Mouse (Mus musculus) stomach, postnatal 0 days (tissue): Measurements from ENCODE around the gene Gtpbp10. TPM values are rescaled to one million over a fixed set of nuclear protein-coding genes. Genes with fewer than 3 reads are reported as not detected.

Experiments used
- ATAC-seq: fragments of 200-750 bp; cut with Nextera tagmentation; 2 replicates; pipeline ENCODE4 v1.8.0; 2017; ENCODE audit not compliant: low FRiP score, low TSS enrichment
- DNase-seq: peaks from one replicate; pipeline ENCODE4 v3.0.0-alpha.2; 2016; ENCODE audit warnings: low spot score
- H3K27ac ChIP-seq: fragments of 300-500 bp; sonication (generic); replicated peaks from 2 replicates; pipeline ENCODE4 v1.5.1; 2014; ENCODE audit warnings: mild to moderate bottlenecking, control low read depth
- H3K27me3 ChIP-seq: fragments of 300-500 bp; sonication (generic); 2 replicates; pipeline ENCODE4 v1.6.1; 2014; ENCODE audit warnings: low read length; ENCODE audit not compliant: control insufficient read depth, insufficient read depth
- H3K36me3 ChIP-seq: fragments of 300-500 bp; sonication (generic); 2 replicates; pipeline ENCODE4 v1.6.1; 2014; ENCODE audit warnings: low read length, mixed read lengths; ENCODE audit not compliant: control insufficient read depth, insufficient read depth
- H3K4me1 ChIP-seq: fragments of 300-500 bp; sonication (generic); replicated peaks from 2 replicates; pipeline ENCODE4 v1.6.1; 2014; ENCODE audit warnings: antibody characterized with exemption; ENCODE audit not compliant: control insufficient read depth, insufficient read depth
- H3K4me2 ChIP-seq: fragments of 300-500 bp; sonication (generic); replicated peaks from 2 replicates; pipeline ENCODE4 v1.6.1; 2014; ENCODE audit warnings: low read depth, mild to moderate bottlenecking, control low read depth, moderate library complexity
- H3K4me3 ChIP-seq: fragments of 300-500 bp; sonication (generic); 2 replicates; pipeline ENCODE4 v1.5.1; 2014; ENCODE audit warnings: low read depth, low read length, control low read depth
- H3K9ac ChIP-seq: fragments of 300-500 bp; sonication (generic); 2 replicates; pipeline ENCODE4 v1.6.1; 2014; ENCODE audit warnings: mild to moderate bottlenecking, low read length, control low read depth, mixed read lengths
- H3K9me3 ChIP-seq: fragments of 300-500 bp; sonication (generic); 2 replicates; pipeline ENCODE4 v1.6.1; 2016; ENCODE audit warnings: low read length; ENCODE audit not compliant: control insufficient read depth
- CTCF ChIP-seq: IDR thresholded peaks from 2 replicates; pipeline ENCODE4 v1.5.1; 2016; ENCODE audit warnings: antibody characterized with exemption, low read depth, mild to moderate bottlenecking, moderate library complexity
- EP300 ChIP-seq: optimal IDR thresholded peaks from 2 replicates; pipeline ENCODE3; 2016; ENCODE audit warnings: antibody characterized with exemption
- WGBS: fragments of 180-500 bp; shearing (Covaris S2); extraction: QIAGEN DNeasy Blood & Tissue Kit; methylation state at CpG from one replicate; pipeline ENCODE4 v1.1.7; 2014; 5-methylcytosine and 5-hydroxymethylcytosine counted together
- polyA plus RNA-seq: library from polyadenylated mRNA; unstranded; fragments of >200 nt; fragmentation: Nextera tagmentation; extraction: Ambion mirVana; gene quantifications from 2 replicates; pipeline ENCODE4 v1.2.1, GENCODE M21; 2015

Gene Gtpbp10
- polyA plus RNA-seq, 1 experiment from 2014 or later, result 12.6 TPM

GRCm38 (mm10) chr5:5494269-5495005 is 64.9 kb downstream of the Gtpbp10 start:
- ATAC-seq, result peak; percentile 60
- Histone ChIP-seq H3K27ac (no peak overlapping the region), H3K27me3 (no peaks in the 10 kb centered on the region), H3K9ac (no peak overlapping the region), H3K9me3 (no peaks in the 10 kb centered on the region), H3K4me1 (no peaks in the 10 kb centered on the region), H3K4me2 (peak overlapping the region; percentile 37; the same call in 1 of the 2 replicates), H3K36me3 (no peaks in the 10 kb centered on the region), H3K4me3 (0 out of 2 replicates have a peak overlapping the region, but pooled peaks have one; percentile 6)
- DNase-seq, result peak; percentile 41
- WGBS, result 35% methylated on average over 16 of the region's 16 CpGs
- TF ChIP-seq CTCF (peak; percentile 89), EP300 (no peak)

GRCm38 (mm10) chr5:5492163-5492562 is 67.2 kb downstream of the Gtpbp10 start:
- H3K4me1 ChIP-seq, result no peaks in the 10 kb centered on the region
- no peak overlapping the region for H3K4me2 ChIP-seq
- no peak overlapping the region for H3K9ac ChIP-seq
- H3K36me3 ChIP-seq, result no peaks in the 10 kb centered on the region
- ATAC-seq (no peak), DNase-seq (no peak)
- H3K4me3 ChIP-seq, result no peak overlapping the region
- WGBS, result 90% methylated on average over 4 of the region's 4 CpGs
- H3K27me3 ChIP-seq, result no peaks in the 10 kb centered on the region
- no peak overlapping the region for H3K27ac ChIP-seq
- no peak for TF ChIP-seq EP300
- TF ChIP-seq CTCF, result peak; percentile 27
- no peaks in the 10 kb centered on the region for H3K9me3 ChIP-seq

Other genes starting within 250 kb of the Gtpbp10 start
- gene Cdk14, start 139.2 kb downstream of the Gtpbp10 start, polyA plus RNA-seq, result 5.9 and 6.1 TPM in 2 replicates
- not detected in 2 replicates for gene 1700015F17Rik, start 80.4 kb downstream of the Gtpbp10 start, polyA plus RNA-seq
- 12.8 and 13.9 TPM in 2 replicates for gene Cldn12, start 44.6 kb downstream of the Gtpbp10 start, polyA plus RNA-seq
- gene Gm8773, start 14.3 kb upstream of the Gtpbp10 start, polyA plus RNA-seq, result 0.93 and 0.98 TPM in 2 replicates
- gene Cfap69, start 104.7 kb upstream of the Gtpbp10 start, polyA plus RNA-seq, result 7.2 and 8.1 TPM in 2 replicates
- 4.2 and 5.0 TPM in 2 replicates for gene Steap2, start 135.0 kb upstream of the Gtpbp10 start, polyA plus RNA-seq
- 10.8 and 11.8 TPM in 2 replicates for gene Steap1, start 189.8 kb upstream of the Gtpbp10 start, polyA plus RNA-seq